In the genomic region with DNA sequence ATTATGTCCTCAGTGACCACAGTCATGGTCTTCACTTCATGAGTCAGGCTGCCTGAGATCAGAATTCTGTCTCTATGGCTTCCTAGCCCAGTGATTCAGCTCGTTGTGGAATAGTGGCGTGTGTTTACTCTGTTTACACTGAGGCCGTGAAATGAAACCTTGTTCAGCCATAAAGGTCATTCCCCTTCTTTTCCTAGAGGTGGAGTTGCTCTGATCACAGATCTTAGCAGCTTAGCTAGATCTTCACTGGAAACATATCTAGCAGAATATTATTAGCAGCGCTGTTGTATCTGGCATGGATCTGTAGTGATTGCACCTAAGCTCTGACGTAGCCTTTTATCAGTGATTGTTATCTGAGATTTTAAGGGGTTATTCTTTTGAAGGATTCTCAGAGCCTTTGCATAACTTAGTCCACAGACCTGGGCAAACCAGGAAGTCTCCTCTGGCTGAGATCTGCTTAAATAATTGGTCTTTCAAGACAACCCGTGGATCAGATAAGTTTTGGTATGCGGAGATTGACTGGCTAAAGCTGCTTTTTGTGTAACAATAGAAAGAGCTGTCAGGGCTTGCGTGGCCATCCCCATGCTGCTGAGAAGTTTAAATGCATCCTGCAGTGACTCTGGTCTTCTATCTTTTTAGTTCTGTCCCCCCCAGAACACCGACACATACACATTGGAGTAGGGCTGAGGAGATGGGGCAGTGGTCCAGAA, we compare ENCODE assay signal across 19 mouse cellular contexts. TPM values are rescaled to one million over a fixed set of nuclear protein-coding genes. Genes with fewer than 3 reads are reported as not detected.
DNase-seq lines count a peak whose midpoint lies in the region; ATAC-seq and TF ChIP-seq lines count a peak whose summit lies in the region.
"Had no signal": no experiment of that assay in that cellular context is flagged by ENCODE, and none has a peak within 500 bp of the region (broad histone marks: within the 10 kb centered on the region; RNA-seq: fewer than 3 reads in every experiment).

No protein-coding gene starts in this region.

- no peak overlapping the region for H3K9ac ChIP-seq in lung, postnatal 0 days (replicated peaks; ENCODE audit: low read depth)
- H3K9ac ChIP-seq in intestine, embryonic 14.5 days (ENCODE audit: low read length) = no peak overlapping the region
- H3K9ac ChIP-seq in stomach, embryonic 16.5 days (ENCODE audit: low read length) = no peak overlapping the region
- no peak overlapping the region for H3K9ac ChIP-seq in hindbrain, embryonic 11.5 days (ENCODE audit: low read depth, low read length)
- no peak overlapping the region for H3K9ac ChIP-seq in heart, adult 2 months (ENCODE audit: low read depth, low read length)
- H3K9ac ChIP-seq: embryonic facial prominence, embryonic 12.5 days; forebrain, embryonic 13.5 days; kidney, embryonic 15.5 days; limb, embryonic 12.5 days; liver, embryonic 14.5 days had no signal

- no peak overlapping the region for H3K4me2 ChIP-seq in lung, postnatal 0 days (replicated peaks; ENCODE audit: low read depth, low read length)
- no peak overlapping the region for H3K4me2 ChIP-seq in intestine, embryonic 14.5 days (ENCODE audit: low read length)
- H3K4me2 ChIP-seq in stomach, embryonic 16.5 days (ENCODE audit: low read depth, low read length) = no peak overlapping the region
- H3K4me2 ChIP-seq in hindbrain, embryonic 11.5 days (replicated peaks; ENCODE audit: low read depth, low read length) = no peak overlapping the region
- H3K4me2 ChIP-seq: embryonic facial prominence, embryonic 12.5 days; forebrain, embryonic 13.5 days; kidney, embryonic 15.5 days; limb, embryonic 12.5 days had no signal

- H3K4me3 ChIP-seq in lung, postnatal 0 days (ENCODE audit: low read depth, low read length) = no peak overlapping the region
- H3K4me3 ChIP-seq in intestine, embryonic 14.5 days (ENCODE audit: low read depth, low read length) = no peak overlapping the region
- no peak overlapping the region for H3K4me3 ChIP-seq in stomach, embryonic 16.5 days (replicated peaks; ENCODE audit: low read length)
- H3K4me3 ChIP-seq in hindbrain, embryonic 11.5 days (ENCODE audit: low read depth, low read length) = no peak overlapping the region
- no peak overlapping the region for H3K4me3 ChIP-seq in heart, adult 2 months
- H3K4me3 ChIP-seq: embryonic facial prominence, embryonic 12.5 days; erythroblast, embryonic 14.5 days; forebrain, embryonic 13.5 days; kidney, embryonic 15.5 days; limb, embryonic 12.5 days had no signal

- no peak; the same call in 1 of the 2 replicates for TF ChIP-seq CTCF in lung, postnatal 0 days (IDR thresholded peaks at IDR 0.05)
- no peak for TF ChIP-seq CTCF in heart, adult 2 months (IDR thresholded peaks at IDR 0.05)

- no peaks in the 10 kb centered on the region for H3K27me3 ChIP-seq in lung, postnatal 0 days (replicated peaks; ENCODE audit: insufficient read depth, low read length)
- no peaks in the 10 kb centered on the region for H3K27me3 ChIP-seq in intestine, embryonic 14.5 days (replicated peaks; ENCODE audit: control insufficient read depth, insufficient read depth, low read length)
- H3K27me3 ChIP-seq in stomach, embryonic 16.5 days (ENCODE audit: control insufficient read depth, insufficient read depth, low read length) = no peaks in the 10 kb centered on the region
- H3K27me3 ChIP-seq in hindbrain, embryonic 11.5 days (ENCODE audit: control insufficient read depth, insufficient read depth, low read length) = no peaks in the 10 kb centered on the region
- H3K27me3 ChIP-seq in heart, adult 2 months (ENCODE audit: control insufficient read depth, insufficient read depth, low read length) = no peaks in the 10 kb centered on the region
- H3K27me3 ChIP-seq: embryonic facial prominence, embryonic 12.5 days; forebrain, embryonic 13.5 days; kidney, embryonic 15.5 days; limb, embryonic 12.5 days had no signal

- DNase-seq in lung, postnatal 0 days (ENCODE audit: low spot score) = peak; percentile 34
- no peak for DNase-seq in lung, postnatal 14 days
- peak; percentile 62 for DNase-seq in NIH3T3 (ENCODE audit: low read depth)
- no peak for DNase-seq in intestine, embryonic 14.5 days (ENCODE audit: low spot score)
- no peak for DNase-seq in hindbrain, embryonic 11.5 days (ENCODE audit: low spot score)
- DNase-seq in heart, adult 2 months = no peak
- DNase-seq: cerebellum, adult 9-11 months; gastrocnemius, postnatal 10 days; heart, adult 18-20 months; retina, postnatal 1 day; thymus, postnatal 25 days had no signal

- H3K79me2 ChIP-seq in heart, adult 2 months (replicated peaks; ENCODE audit: control insufficient read depth, insufficient read depth, low read length) = no peaks in the 10 kb centered on the region

- ATAC-seq in lung, postnatal 0 days = peak; percentile 55; the same call in 1 of the 2 replicates
- peak; percentile 45; the same call in 1 of the 2 replicates for ATAC-seq in intestine, embryonic 14.5 days (replicated peaks; ENCODE audit: low FRiP score, low TSS enrichment, low read depth)
- ATAC-seq in stomach, embryonic 16.5 days (ENCODE audit: insufficient read depth, low FRiP score) = peak; percentile 44; the same call in 1 of the 2 replicates
- ATAC-seq in hindbrain, embryonic 11.5 days (ENCODE audit: low FRiP score) = no peak
- ATAC-seq: forebrain, embryonic 13.5 days; inflammation-experienced regulatory T-cells, adult 6 months had no signal

- no peak for TF ChIP-seq POLR2A in heart, adult 2 months (IDR thresholded peaks at IDR 0.05; ENCODE audit: insufficient read depth, low read depth, low read length)

- 40% methylated on average over 9 of the region's 9 CpGs for WGBS in lung, postnatal 0 days
- 44% methylated on average over 9 of the region's 9 CpGs for WGBS in intestine, embryonic 14.5 days
- WGBS in stomach, embryonic 16.5 days = 46% methylated on average over 9 of the region's 9 CpGs
- 60% methylated on average over 9 of the region's 9 CpGs for WGBS in hindbrain, embryonic 11.5 days
- 62% methylated on average over 9 of the region's 9 CpGs for WGBS in heart, adult 2 months

- no peaks in the 10 kb centered on the region for H3K36me3 ChIP-seq in lung, postnatal 0 days (ENCODE audit: insufficient read depth, low read length)
- H3K36me3 ChIP-seq in intestine, embryonic 14.5 days (ENCODE audit: control insufficient read depth, insufficient read depth, low read length) = no peaks in the 10 kb centered on the region
- H3K36me3 ChIP-seq in stomach, embryonic 16.5 days (ENCODE audit: control insufficient read depth, insufficient read depth, low read length) = no peaks in the 10 kb centered on the region
- no peaks in the 10 kb centered on the region for H3K36me3 ChIP-seq in hindbrain, embryonic 11.5 days (ENCODE audit: control insufficient read depth, insufficient read depth, low read length)
- no peaks in the 10 kb centered on the region for H3K36me3 ChIP-seq in heart, adult 2 months (ENCODE audit: control insufficient read depth, insufficient read depth, low read length)
- H3K36me3 ChIP-seq: embryonic facial prominence, embryonic 12.5 days; kidney, embryonic 15.5 days; limb, embryonic 12.5 days had no signal

- intact Hi-C loops in heart, adult 2 months (cut with DNase I) = no loop called here

- no peaks in the 10 kb centered on the region for H3K4me1 ChIP-seq in lung, postnatal 0 days (ENCODE audit: insufficient read depth, low read depth, low read length)
- H3K4me1 ChIP-seq in intestine, embryonic 14.5 days (replicated peaks; ENCODE audit: control insufficient read depth, insufficient read depth, low read length) = no peaks in the 10 kb centered on the region
- no peaks in the 10 kb centered on the region for H3K4me1 ChIP-seq in stomach, embryonic 16.5 days (ENCODE audit: control insufficient read depth, insufficient read depth, low read length)
- H3K4me1 ChIP-seq in hindbrain, embryonic 11.5 days (replicated peaks; ENCODE audit: control insufficient read depth, insufficient read depth, low read length) = no peaks in the 10 kb centered on the region
- no peaks in the 10 kb centered on the region for H3K4me1 ChIP-seq in heart, adult 2 months (ENCODE audit: control insufficient read depth, insufficient read depth, low read length)
- H3K4me1 ChIP-seq: embryonic facial prominence, embryonic 12.5 days; forebrain, embryonic 13.5 days; kidney, embryonic 15.5 days; limb, embryonic 12.5 days had no signal

- no peaks in the 10 kb centered on the region for H3K9me3 ChIP-seq in lung, postnatal 0 days (ENCODE audit: low read length)
- no peaks in the 10 kb centered on the region for H3K9me3 ChIP-seq in intestine, embryonic 14.5 days (ENCODE audit: control insufficient read depth, low read length)
- H3K9me3 ChIP-seq in stomach, embryonic 16.5 days (replicated peaks; ENCODE audit: control insufficient read depth, low read length) = no peaks in the 10 kb centered on the region
- no peaks in the 10 kb centered on the region for H3K9me3 ChIP-seq in hindbrain, embryonic 11.5 days (ENCODE audit: control insufficient read depth, low read length)
- H3K9me3 ChIP-seq: embryonic facial prominence, embryonic 12.5 days; forebrain, embryonic 13.5 days; kidney, embryonic 15.5 days; limb, embryonic 12.5 days had no signal

- no peak; the same call in 1 of the 2 replicates for TF ChIP-seq EP300 in lung, postnatal 0 days (IDR thresholded peaks at IDR 0.05)
- no peak for TF ChIP-seq EP300 in heart, adult 2 months (IDR thresholded peaks at IDR 0.05; ENCODE audit: insufficient read depth, low read depth, low read length)

- H3K27ac ChIP-seq in lung, postnatal 0 days (ENCODE audit: low read length) = no peak overlapping the region
- H3K27ac ChIP-seq in intestine, embryonic 14.5 days (ENCODE audit: low read depth) = peak overlapping the region; percentile 13; the same call in 1 of the 2 replicates
- peak overlapping the region; percentile 5; the same call in 1 of the 2 replicates for H3K27ac ChIP-seq in stomach, embryonic 16.5 days (ENCODE audit: low read length)
- no peak overlapping the region for H3K27ac ChIP-seq in hindbrain, embryonic 11.5 days (ENCODE audit: low read depth, low read length)
- H3K27ac ChIP-seq in heart, adult 2 months = no peak overlapping the region
- H3K27ac ChIP-seq: embryonic facial prominence, embryonic 12.5 days; forebrain, embryonic 13.5 days; kidney, embryonic 15.5 days; limb, embryonic 12.5 days; liver, embryonic 14.5 days had no signal

RNA-seq across cellular contexts. Expression of a gene that starts 23.6 kb away (rescaled TPM):
- polyA plus RNA-seq in lung, postnatal 0 days (2015; fragmentation: Nextera tagmentation; extraction: Ambion mirVana) = 359 and 444 TPM in 2 replicates
- 89.7 and 101 TPM in 2 replicates for polyA plus RNA-seq in intestine, embryonic 14.5 days (2014; fragmentation: Nextera tagmentation; extraction: Ambion mirVana)
- 129 and 135 TPM in 2 replicates for polyA plus RNA-seq in stomach, embryonic 16.5 days (2015; fragmentation: Nextera tagmentation; extraction: Ambion mirVana)
- 28.7 and 37.3 TPM in 2 replicates for polyA plus RNA-seq in hindbrain, embryonic 11.5 days (2014; fragmentation: Nextera tagmentation; extraction: Ambion mirVana)
- 100 to 1,000 TPM; 328 to 391 TPM for total RNA-seq in heart, adult 2 months (2021)
- 136 and 178 TPM in 2 replicates for polyA plus RNA-seq in heart, adult 2 months (2012; rRNA removed)
- polyA plus RNA-seq: erythroblast, embryonic 14.5 days had no signal

Comparison
In these comparisons a context has a peak if more than half of its experiments do, and no peak if none do; other contexts are left out.
1. DNase-seq: peak in lung, postnatal 0 days (single experiment) and NIH3T3 (single experiment); none in lung, postnatal 14 days (single experiment), intestine, embryonic 14.5 days (single experiment), hindbrain, embryonic 11.5 days (single experiment) and heart, adult 2 months (0 of 2).
2. H3K27ac ChIP-seq: peak in intestine, embryonic 14.5 days (single experiment) and stomach, embryonic 16.5 days (single experiment); none in lung, postnatal 0 days (single experiment), hindbrain, embryonic 11.5 days (single experiment) and heart, adult 2 months (single experiment).